Mouse (Mus musculus) embryonic facial prominence, embryonic 10.5 days (tissue): ENCODE results near the gene Lhx8. TPM values are rescaled to one million over a fixed set of nuclear protein-coding genes. Genes with fewer than 3 reads are reported as not detected.

Source experiments
- DNase-seq: peaks from one replicate; pipeline ENCODE4 v3.0.0-alpha.2; 2017; ENCODE audit warnings: low spot score
- H3K27ac ChIP-seq: fragments of 300-500 bp; sonication (generic); replicated peaks from 2 replicates; pipeline ENCODE4 v1.5.1; 2016; ENCODE audit warnings: mild to moderate bottlenecking
- H3K27me3 ChIP-seq: fragments of 300-500 bp; sonication (generic); replicated peaks from 2 replicates; pipeline ENCODE4 v1.6.1; 2016; ENCODE audit warnings: low read depth, mild to moderate bottlenecking; ENCODE audit not compliant: poor library complexity, severe bottlenecking
- H3K36me3 ChIP-seq: fragments of 300-500 bp; sonication (generic); replicated peaks from 2 replicates; pipeline ENCODE4 v1.6.1; 2016; ENCODE audit warnings: mild to moderate bottlenecking, moderate library complexity
- H3K4me1 ChIP-seq: fragments of 300-500 bp; sonication (generic); 2 replicates; pipeline ENCODE4 v1.6.1; 2016
- H3K4me3 ChIP-seq: fragments of 300-500 bp; sonication (generic); 2 replicates; pipeline ENCODE4 v1.5.1; 2016; ENCODE audit warnings: mild to moderate bottlenecking, moderate library complexity
- H3K9me3 ChIP-seq: fragments of 300-500 bp; sonication (generic); 2 replicates; pipeline ENCODE4 v1.6.1; 2016; ENCODE audit warnings: mild to moderate bottlenecking
- WGBS: fragments of 180-500 bp; shearing (Covaris S2); methylation state at CpG from one replicate; pipeline ENCODE4 v1.1.7; 2016; 5-methylcytosine and 5-hydroxymethylcytosine counted together
- polyA plus RNA-seq: library from polyadenylated mRNA; unstranded; fragments of >200 nt; fragmentation: Nextera tagmentation; extraction: Ambion mirVana; gene quantifications from 2 replicates; pipeline ENCODE4 v1.2.1, GENCODE M21; 2016

Lhx8 gene
- polyA plus RNA-seq, 1 experiment from 2014 or later, result 63.6 TPM

DNA sequence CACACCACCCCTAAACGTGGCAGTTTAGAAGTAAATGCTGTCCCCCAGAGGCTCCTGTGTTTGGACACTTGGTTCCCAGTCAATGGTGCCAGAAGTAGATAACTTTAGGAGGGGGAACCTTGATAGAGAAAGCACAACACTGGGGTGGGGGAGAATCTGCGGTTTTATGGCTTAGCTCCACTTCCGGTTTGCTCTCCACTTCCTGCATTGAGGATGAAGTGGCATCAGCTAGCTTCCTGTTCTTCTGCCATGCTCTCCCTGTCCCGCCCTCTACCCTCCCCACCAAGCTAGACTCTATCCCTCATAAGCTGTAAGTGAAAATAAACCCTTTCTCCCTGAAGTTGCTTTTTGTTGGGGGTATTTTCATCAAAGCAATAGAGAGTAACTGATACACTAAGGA is 29.4 kb downstream of the Lhx8 start:
- no peaks in the 10 kb centered on the region for H3K36me3 ChIP-seq
- H3K27me3 ChIP-seq, result no peaks in the 10 kb centered on the region
- H3K4me1 ChIP-seq, result peaks cover 17% of the 10 kb centered on the region
- no peak for DNase-seq
- H3K4me3 ChIP-seq, result no peak overlapping the region
- 87% methylated on average over 4 of the region's 4 CpGs for WGBS
- no peak overlapping the region for H3K27ac ChIP-seq
- H3K9me3 ChIP-seq, result no peaks in the 10 kb centered on the region

GRCm38 (mm10) chr3:154300006-154300405 is 30.5 kb downstream of the Lhx8 start:
- Histone ChIP-seq H3K36me3 (no peaks in the 10 kb centered on the region), H3K4me1 (peaks cover 11% of the 10 kb centered on the region; the same call in 1 of the 2 replicates), H3K9me3 (no peaks in the 10 kb centered on the region), H3K27ac (no peak overlapping the region), H3K4me3 (no peak overlapping the region), H3K27me3 (no peaks in the 10 kb centered on the region)
- 92% methylated on average over 9 of the region's 9 CpGs for WGBS
- DNase-seq, result no peak

DNA sequence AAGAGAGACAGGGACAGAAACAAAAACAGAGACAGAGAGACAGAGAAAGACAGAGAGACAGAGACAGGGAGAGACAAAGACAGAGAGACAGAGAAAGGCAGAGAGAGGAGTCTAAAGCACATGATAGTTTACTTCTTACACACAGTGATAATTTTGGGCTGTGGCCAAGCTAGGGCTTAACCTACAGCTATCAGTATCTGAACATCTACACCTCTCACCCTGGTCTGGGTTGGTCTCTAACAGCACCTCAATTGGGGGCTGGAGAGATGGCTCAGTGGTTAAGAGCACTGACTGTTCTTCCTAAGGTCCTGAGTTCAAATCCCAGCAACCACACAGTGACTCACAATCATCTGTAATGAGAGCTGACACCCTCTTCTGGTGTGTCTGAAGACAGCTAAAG is 32.0 kb downstream of the Lhx8 start:
- 0 out of 2 replicates have a peak, but pooled peaks cover 7% of the 10 kb centered on the region for H3K4me1 ChIP-seq
- no peak overlapping the region for H3K4me3 ChIP-seq
- H3K36me3 ChIP-seq, result no peaks in the 10 kb centered on the region
- H3K9me3 ChIP-seq, result no peaks in the 10 kb centered on the region
- no peak for DNase-seq
- H3K27ac ChIP-seq, result no peak overlapping the region
- peaks cover 2% of the 10 kb centered on the region; the same call in 1 of the 2 replicates for H3K27me3 ChIP-seq

GRCm38 (mm10) chr3:154297499-154297898 is 33.0 kb downstream of the Lhx8 start:
- DNase-seq, result no peak
- Histone ChIP-seq H3K4me1 (0 out of 2 replicates have a peak, but pooled peaks cover 7% of the 10 kb centered on the region), H3K27ac (no peak overlapping the region), H3K36me3 (no peaks in the 10 kb centered on the region), H3K27me3 (peaks cover 6% of the 10 kb centered on the region; the same call in 1 of the 2 replicates), H3K9me3 (no peaks in the 10 kb centered on the region), H3K4me3 (no peak overlapping the region)
- 69% methylated on average over 6 of the region's 6 CpGs for WGBS

- Histone ChIP-seq H3K27me3 (peaks cover 10% of the 10 kb centered on the region; the same call in 1 of the 2 replicates), H3K4me1 (0 out of 2 replicates have a peak, but pooled peaks cover 3% of the 10 kb centered on the region), H3K27ac (no peak overlapping the region), H3K4me3 (no peak overlapping the region), H3K36me3 (no peaks in the 10 kb centered on the region), H3K9me3 (no peaks in the 10 kb centered on the region)
- no peak for DNase-seq
- WGBS, result 91% methylated on average over 17 of the region's 17 CpGs
These were observed 35.3 kb downstream of the Lhx8 start for GRCm38 (mm10) chr3:154294924-154295834.

DNA sequence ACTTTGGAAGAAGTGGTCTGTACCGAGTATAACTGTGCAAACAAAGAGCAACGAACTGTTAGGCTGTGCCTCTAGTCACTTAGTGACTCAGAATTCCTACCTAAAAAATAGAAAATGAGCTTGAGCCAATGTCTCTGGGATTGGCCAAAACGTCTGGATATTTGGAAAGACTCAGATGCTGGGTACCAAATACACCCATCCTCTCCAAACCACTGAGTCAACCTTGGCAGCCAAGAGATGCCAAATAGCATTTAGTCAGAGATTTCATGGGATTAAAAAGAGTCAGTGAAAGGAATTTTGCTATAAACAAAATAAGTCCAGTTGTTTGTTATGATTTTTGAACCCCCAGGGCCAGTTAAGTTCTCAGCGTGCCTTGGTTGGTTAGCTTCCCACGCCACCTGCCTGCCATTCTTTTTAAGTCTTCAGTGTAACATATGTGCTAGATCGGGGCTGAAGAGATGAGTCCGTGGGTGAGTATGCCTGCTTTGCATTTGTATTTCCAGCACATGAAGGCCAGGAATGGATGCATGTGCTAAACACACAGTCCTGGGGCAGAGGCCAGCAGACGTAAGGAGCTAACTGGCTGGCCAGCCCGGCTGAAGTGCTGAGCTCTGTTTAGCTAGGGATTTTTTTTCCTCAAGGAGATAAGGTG is 36.5 kb downstream of the Lhx8 start:
- Histone ChIP-seq H3K36me3 (no peaks in the 10 kb centered on the region), H3K9me3 (no peaks in the 10 kb centered on the region), H3K4me1 (no peaks in the 10 kb centered on the region), H3K4me3 (no peak overlapping the region), H3K27ac (no peak overlapping the region), H3K27me3 (peaks cover 10% of the 10 kb centered on the region; the same call in 1 of the 2 replicates)
- WGBS, result 80% methylated on average over 9 of the region's 9 CpGs
- DNase-seq, result no peak

- DNase-seq, result no peak
- Histone ChIP-seq H3K4me1 (0 out of 2 replicates have a peak, but pooled peaks cover 4% of the 10 kb centered on the region), H3K36me3 (no peaks in the 10 kb centered on the region), H3K4me3 (no peak overlapping the region), H3K27ac (no peak overlapping the region), H3K27me3 (peaks cover 14% of the 10 kb centered on the region), H3K9me3 (no peaks in the 10 kb centered on the region)
- 72% methylated on average over 5 of the region's 5 CpGs for WGBS
These were observed 38.3 kb downstream of the Lhx8 start for GRCm38 (mm10) chr3:154292126-154292525.

GRCm38 (mm10) chr3:154290351-154290750 is 40.1 kb downstream of the Lhx8 start:
- DNase-seq, result no peak
- no peaks in the 10 kb centered on the region for H3K36me3 ChIP-seq
- H3K27me3 ChIP-seq, result peaks cover 14% of the 10 kb centered on the region
- 76% methylated on average over 2 of the region's 2 CpGs for WGBS
- no peak overlapping the region for H3K27ac ChIP-seq
- no peak overlapping the region for H3K4me3 ChIP-seq
- peaks cover 10% of the 10 kb centered on the region for H3K4me1 ChIP-seq
- H3K9me3 ChIP-seq, result no peaks in the 10 kb centered on the region

- WGBS, result 85% methylated on average over 4 of the region's 4 CpGs
- Histone ChIP-seq H3K27me3 (peaks cover 12% of the 10 kb centered on the region), H3K4me1 (peaks cover 16% of the 10 kb centered on the region), H3K27ac (no peak overlapping the region), H3K36me3 (no peaks in the 10 kb centered on the region), H3K9me3 (no peaks in the 10 kb centered on the region), H3K4me3 (no peak overlapping the region)
- DNase-seq, result no peak
These were observed 41.9 kb downstream of the Lhx8 start for GRCm38 (mm10) chr3:154288429-154289069.

- 57% methylated on average over 2 of the region's 2 CpGs for WGBS
- peak; percentile 17 for DNase-seq
- peaks cover 7% of the 10 kb centered on the region; the same call in 1 of the 2 replicates for H3K27me3 ChIP-seq
These were observed 43.2 kb downstream of the Lhx8 start for GRCm38 (mm10) chr3:154287217-154287616.

GRCm38 (mm10) chr3:154285351-154285750 is 45.1 kb downstream of the Lhx8 start:
- no peak overlapping the region for H3K27ac ChIP-seq
- whole genome bisulfite sequencing, result 50% methylated on average over 4 of the region's 4 CpGs
- no peak for DNase-seq
- H3K4me3 ChIP-seq, result no peak overlapping the region
- H3K36me3 ChIP-seq, result no peaks in the 10 kb centered on the region
- peaks cover 4% of the 10 kb centered on the region; the same call in 1 of the 2 replicates for H3K27me3 ChIP-seq
- peaks cover 16% of the 10 kb centered on the region for H3K4me1 ChIP-seq
- no peaks in the 10 kb centered on the region for H3K9me3 ChIP-seq

More at GRCm38 (mm10) chr3:154287217-154287616, 43.2 kb downstream of the Lhx8 start:
- Histone ChIP-seq H3K9me3 (no peaks in the 10 kb centered on the region), H3K4me3 (no peak overlapping the region), H3K4me1 (peaks cover 16% of the 10 kb centered on the region), H3K27ac (no peak overlapping the region), H3K36me3 (no peaks in the 10 kb centered on the region)

- DNase-seq, result no peak
- no peak overlapping the region for H3K27ac ChIP-seq
- H3K9me3 ChIP-seq, result no peaks in the 10 kb centered on the region
- H3K36me3 ChIP-seq, result no peaks in the 10 kb centered on the region
- no peak overlapping the region for H3K4me3 ChIP-seq
- 78% methylated on average over 3 of the region's 3 CpGs for WGBS
- H3K4me1 ChIP-seq, result peaks cover 16% of the 10 kb centered on the region
- H3K27me3 ChIP-seq, result peaks cover 4% of the 10 kb centered on the region; the same call in 1 of the 2 replicates
These were observed 46.2 kb downstream of the Lhx8 start for GRCm38 (mm10) chr3:154284260-154284659.
